Mouse (Mus musculus) T-helper 17 cell (primary cell): ENCODE data around the gene Slc25a11.

Source experiments
- in situ Hi-C, 2 experiments: fragments of 300-600 bp; cut with MboI, MseI; formaldehyde crosslinking; loops; 1 replicate in 1 of 2; 2 replicates in 1 of 2; pipeline ENCODE4 v1.15.1; 2025; ENCODE audit warnings: high pct_unique_total_duplicates in 2 of 2

The Slc25a11 gene

GRCm38 (mm10) chr11:70653345-70654197, 6.3 kb upstream of the Slc25a11 start:
- in situ Hi-C loops, result loop anchor here in 1 of 2 experiments (10.0 to 25.0 kb wide), 2 partner anchors 659 to 1566 kb away; partner anchors contain the start of genes Gabarap, Per1, Phf23 and Vamp2

- in situ Hi-C loops, result loop anchor here in 1 of 2 experiments (10.0 to 25.0 kb wide), 2 partner anchors 658 to 1566 kb away; partner anchors contain the start of genes Gabarap, Per1, Phf23 and Vamp2
Observed at GRCm38 (mm10) chr11:70652884-70653344, 5.6 kb upstream of the Slc25a11 start.

- in situ Hi-C loops, result loop anchor here in 1 of 2 experiments (10.0 to 25.0 kb wide), 2 partner anchors 657 to 1565 kb away; partner anchors contain the start of genes Gabarap, Per1, Phf23 and Vamp2
Observed at GRCm38 (mm10) chr11:70652029-70652883, 5.0 kb upstream of the Slc25a11 start.

- in situ Hi-C loops, result loop anchor here in 1 of 2 experiments (10.0 to 25.0 kb wide), 2 partner anchors 657 to 1564 kb away; partner anchors contain the start of genes Gabarap, Per1, Phf23 and Vamp2
Observed at GRCm38 (mm10) chr11:70651391-70651790, 4.1 kb upstream of the Slc25a11 start.

- in situ Hi-C loops, result loop anchor here in 1 of 2 experiments (10.0 to 25.0 kb wide), 2 partner anchors 656 to 1563 kb away; partner anchors contain the start of genes Gabarap, Per1, Phf23 and Vamp2
Observed at GRCm38 (mm10) chr11:70650322-70651175, 3.3 kb upstream of the Slc25a11 start.

GRCm38 (mm10) chr11:70649185-70649734, 2.0 kb upstream of the Slc25a11 start:
- in situ Hi-C loops, result loop anchor here in 1 of 2 experiments (25.0 kb wide), 1 partner anchor 113 kb away; the partner anchor contains the start of gene Zfp3

GRCm38 (mm10) chr11:70648512-70648911, 1.2 kb upstream of the Slc25a11 start:
- in situ Hi-C loops, result loop anchor here in 1 of 2 experiments (25.0 kb wide), 1 partner anchor 114 kb away; the partner anchor contains the start of gene Zfp3

- in situ Hi-C loops, result loop anchor here in 1 of 2 experiments (25.0 kb wide), 1 partner anchor 114 kb away; the partner anchor contains the start of gene Zfp3
Observed at GRCm38 (mm10) chr11:70647716-70648420, 589 bp upstream of the Slc25a11 start.

- in situ Hi-C loops, result loop anchor here in 1 of 2 experiments (25.0 kb wide), 1 partner anchor 116 kb away; the partner anchor contains the start of gene Zfp3
Observed at GRCm38 (mm10) chr11:70646259-70646555, 1.1 kb downstream of the Slc25a11 start.

- in situ Hi-C loops, result loop anchor here in 1 of 2 experiments (25.0 kb wide), 1 partner anchor 117 kb away; the partner anchor contains the start of gene Zfp3
Observed at GRCm38 (mm10) chr11:70645461-70646258, 1.6 kb downstream of the Slc25a11 start.

GRCm38 (mm10) chr11:70644564-70645103, 2.6 kb downstream of the Slc25a11 start:
- in situ Hi-C loops, result loop anchor here in 1 of 2 experiments (25.0 kb wide), 1 partner anchor 118 kb away; the partner anchor contains the start of gene Zfp3

GRCm38 (mm10) chr11:70643051-70643450, 4.2 kb downstream of the Slc25a11 start:
- in situ Hi-C loops, result loop anchor here in 1 of 2 experiments (25.0 kb wide), 1 partner anchor 119 kb away; the partner anchor contains the start of gene Zfp3

GRCm38 (mm10) chr11:70641241-70641640, 6.0 kb downstream of the Slc25a11 start:
- in situ Hi-C loops, result loop anchor here in 1 of 2 experiments (25.0 kb wide), 1 partner anchor 121 kb away; the partner anchor contains the start of gene Zfp3

GRCm38 (mm10) chr11:70639976-70640375, 7.3 kb downstream of the Slc25a11 start:
- in situ Hi-C loops, result loop anchor here in 1 of 2 experiments (25.0 kb wide), 1 partner anchor 122 kb away; the partner anchor contains the start of gene Zfp3

- in situ Hi-C loops, result loop anchor here in 1 of 2 experiments (25.0 kb wide), 1 partner anchor 124 kb away; the partner anchor contains the start of gene Zfp3
Observed at GRCm38 (mm10) chr11:70638714-70639278, 8.5 kb downstream of the Slc25a11 start, which contains the start of gene Gp1ba. Gene Gp1ba (plus strand): TSS chr11:70639122.

- in situ Hi-C loops, result loop anchor here in 1 of 2 experiments (25.0 kb wide), 1 partner anchor 124 kb away; the partner anchor contains the start of gene Zfp3
Observed at GRCm38 (mm10) chr11:70638293-70638692, 9.0 kb downstream of the Slc25a11 start.

- in situ Hi-C loops, result loop anchor here in 1 of 2 experiments (25.0 kb wide), 1 partner anchor 125 kb away; the partner anchor contains the start of gene Zfp3
Observed at GRCm38 (mm10) chr11:70637764-70638163, 9.5 kb downstream of the Slc25a11 start.
